Mouse (Mus musculus): ENCODE measurements at regions not wholly inside any gene's neighbourhood (a gene's known extent, or its start where the extent isn't known, plus 50 kb on each side); places are given as distances from the start of the nearest gene placed in this dataset.

- ChIA-PET POLR2A (no interaction called here), CTCF (no interaction called here)
- no peak for ATAC-seq
- TF ChIP-seq CTCF (IDR thresholded peaks at IDR 0.05), result no peak
- peaks cover 6% of the 10 kb centered on the region for H3K27me3 ChIP-seq
- DNase-seq (ENCODE audit: low read depth, low spot score), result no peak
- in situ Hi-C loops (cut with MboI; ENCODE audit: low pct_unique_long_range_greater_than_20kb), result no loop called here
Measured at GRCm38 (mm10) chr13:47480159-47480558, 357.7 kb downstream of the Rnf144b start.

- CTCF ChIA-PET, result no interaction called here
- POLR2A ChIA-PET, result no interaction called here
- no peak for ATAC-seq
Measured at GRCm38 (mm10) chr13:47484819-47485218, 362.4 kb downstream of the Rnf144b start.

DNA sequence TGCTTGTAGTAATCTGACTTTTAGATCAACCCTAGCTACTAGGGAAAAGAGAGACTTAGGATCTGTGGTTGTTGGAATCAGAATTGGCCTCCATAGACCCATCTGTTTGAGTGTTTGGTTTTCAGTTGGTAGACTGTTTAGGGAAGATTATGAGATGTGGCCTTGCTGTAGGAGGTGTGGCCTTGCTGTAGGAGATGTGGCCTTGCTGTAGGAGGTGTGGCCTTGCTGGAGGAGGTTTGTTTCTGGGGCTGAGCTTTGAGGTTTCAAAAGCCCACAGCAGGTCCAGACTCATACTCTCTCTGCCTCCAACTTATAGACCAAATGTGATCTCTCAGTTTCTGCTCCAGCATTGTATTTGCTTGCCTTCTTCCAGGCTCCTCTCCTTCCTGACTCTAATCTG, 363.7 kb downstream of the Rnf144b start:
- DNase-seq (ENCODE audit: low read depth, low spot score) (no peak), ATAC-seq (no peak)
- CTCF ChIA-PET, result no interaction called here
- TF ChIP-seq CTCF (IDR thresholded peaks at IDR 0.05), result no peak
- in situ Hi-C loops (cut with MboI; ENCODE audit: low pct_unique_long_range_greater_than_20kb), result no loop called here
- POLR2A ChIA-PET, result no interaction called here
- H3K27me3 ChIP-seq, result peaks cover 7% of the 10 kb centered on the region

More at GRCm38 (mm10) chr13:47484819-47485218, 362.4 kb downstream of the Rnf144b start:
- DNase-seq (ENCODE audit: low read depth, low spot score), result no peak
- H3K27me3 ChIP-seq, result peaks cover 3% of the 10 kb centered on the region
- TF ChIP-seq CTCF (IDR thresholded peaks at IDR 0.05), result no peak
- in situ Hi-C loops (cut with MboI; ENCODE audit: low pct_unique_long_range_greater_than_20kb), result no loop called here

DNA sequence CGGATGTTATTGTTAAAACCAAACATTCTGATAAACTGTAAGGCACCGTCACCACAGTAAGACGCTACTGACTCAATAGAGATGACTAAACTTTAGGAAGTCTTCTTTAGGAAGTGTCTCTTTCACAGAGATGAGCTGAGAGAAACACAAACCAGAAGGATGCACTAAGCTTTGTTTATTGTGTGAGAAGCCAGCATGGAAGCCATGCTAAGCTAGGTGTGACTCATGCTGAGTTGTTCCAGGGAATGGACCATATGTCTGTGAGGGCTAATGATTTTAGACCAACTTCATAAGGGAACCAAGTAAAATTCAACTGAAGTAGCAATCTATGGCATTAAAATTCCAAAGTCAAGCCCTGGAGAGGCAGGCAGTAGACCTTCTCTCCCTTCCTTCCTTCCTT, 364.2 kb downstream of the Rnf144b start:
- H3K27me3 ChIP-seq, result peaks cover 7% of the 10 kb centered on the region
- no peak for TF ChIP-seq CTCF (IDR thresholded peaks at IDR 0.05)
- ChIA-PET POLR2A (no interaction called here), CTCF (no interaction called here)
- ATAC-seq (no peak), DNase-seq (ENCODE audit: low read depth, low spot score) (no peak)
- in situ Hi-C loops (cut with MboI; ENCODE audit: low pct_unique_long_range_greater_than_20kb), result no loop called here

- ATAC-seq (no peak), DNase-seq (ENCODE audit: low read depth, low spot score) (no peak)
- TF ChIP-seq CTCF (IDR thresholded peaks at IDR 0.05), result no peak
- POLR2A ChIA-PET, result no interaction called here
- peaks cover 30% of the 10 kb centered on the region for H3K27me3 ChIP-seq
- CTCF ChIA-PET, result no interaction called here
- in situ Hi-C loops (cut with MboI; ENCODE audit: low pct_unique_long_range_greater_than_20kb), result no loop called here
Measured at GRCm38 (mm10) chr13:47505380-47505955, 383.0 kb downstream of the Rnf144b start.

GRCm38 (mm10) chr13:47532935-47533334, 410.5 kb downstream of the Rnf144b start:
- CTCF ChIA-PET, result no interaction called here
- in situ Hi-C loops (cut with MboI; ENCODE audit: low pct_unique_long_range_greater_than_20kb), result no loop called here

DNA sequence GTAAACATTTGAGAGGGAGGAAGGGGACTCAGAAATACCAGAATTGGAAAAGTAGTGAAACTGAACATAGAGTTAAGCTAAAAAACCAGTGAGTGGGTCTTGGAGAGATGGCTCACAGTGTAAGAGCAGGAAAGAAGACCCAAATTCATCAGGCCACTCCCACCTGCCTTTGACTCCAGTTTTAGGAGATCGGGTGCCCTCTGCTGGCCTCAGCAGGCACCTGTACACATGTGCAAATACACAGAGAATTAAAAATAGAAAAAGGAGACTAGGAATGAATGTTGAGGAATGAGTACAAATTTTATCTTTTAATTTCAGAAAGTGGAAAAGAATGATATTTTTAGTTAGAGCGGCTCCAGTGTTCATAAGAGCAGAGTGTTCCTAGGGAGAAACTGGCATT, 414.7 kb downstream of the Rnf144b start:
- ChIA-PET POLR2A (no interaction called here), CTCF (no interaction called here)
- DNase-seq (ENCODE audit: low read depth, low spot score) (no peak), ATAC-seq (no peak)
- peak; percentile 35 for TF ChIP-seq CTCF (IDR thresholded peaks at IDR 0.05)
- in situ Hi-C loops (cut with MboI; ENCODE audit: low pct_unique_long_range_greater_than_20kb), result no loop called here
- peaks cover 22% of the 10 kb centered on the region for H3K27me3 ChIP-seq

More at GRCm38 (mm10) chr13:47532935-47533334, 410.5 kb downstream of the Rnf144b start:
- peaks cover 25% of the 10 kb centered on the region for H3K27me3 ChIP-seq
- no peak for DNase-seq (ENCODE audit: low read depth, low spot score)
- TF ChIP-seq CTCF (IDR thresholded peaks at IDR 0.05), result no peak
- no peak for ATAC-seq
- POLR2A ChIA-PET, result no interaction called here

DNA sequence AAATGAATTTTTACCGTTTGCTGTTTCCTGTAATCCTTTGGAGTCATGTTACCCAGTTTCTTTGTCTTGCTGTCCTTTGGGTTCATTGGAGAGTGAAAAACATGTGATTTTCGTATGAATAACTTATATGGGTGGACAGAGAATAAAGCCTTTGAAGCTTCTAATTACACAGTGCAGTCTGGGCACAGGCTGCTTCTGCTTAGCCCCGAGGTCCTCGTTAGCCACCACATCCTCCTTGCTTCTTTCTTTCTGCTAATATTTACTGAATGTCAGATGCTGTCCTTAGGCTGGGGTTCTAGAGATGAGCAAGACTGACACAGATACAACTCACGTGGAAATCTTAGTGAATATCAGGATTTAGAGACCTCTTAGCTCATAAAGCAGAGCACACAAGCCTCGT, 427.2 kb downstream of the Rnf144b start:
- peaks cover 19% of the 10 kb centered on the region for H3K27me3 ChIP-seq
- no peak for DNase-seq (ENCODE audit: low read depth, low spot score)
- POLR2A ChIA-PET, result no interaction called here
- in situ Hi-C loops (cut with MboI; ENCODE audit: low pct_unique_long_range_greater_than_20kb), result no loop called here
- no peak for TF ChIP-seq CTCF (IDR thresholded peaks at IDR 0.05)
- CTCF ChIA-PET, result no interaction called here
- ATAC-seq, result no peak

DNA sequence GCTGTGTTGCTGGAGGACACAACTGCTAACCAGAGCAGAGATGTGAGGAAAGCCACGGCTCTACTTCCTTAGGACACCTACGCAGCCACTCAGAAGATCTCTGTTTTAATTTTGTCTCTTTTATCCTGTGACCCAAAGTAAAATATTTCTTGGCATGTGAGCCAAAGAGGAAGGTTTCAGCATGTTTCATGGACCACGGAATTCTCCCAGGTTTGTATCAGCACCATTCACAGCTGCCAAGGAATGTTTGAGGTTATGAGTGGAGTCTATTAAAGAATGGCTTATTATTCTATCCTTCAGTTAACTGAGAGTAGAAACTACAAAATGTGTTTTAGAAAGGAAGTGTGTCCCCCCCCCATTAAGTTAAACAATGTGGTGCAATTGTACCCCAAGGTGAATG, 429.8 kb downstream of the Rnf144b start:
- in situ Hi-C loops (cut with MboI; ENCODE audit: low pct_unique_long_range_greater_than_20kb), result no loop called here
- ChIA-PET CTCF (no interaction called here), POLR2A (no interaction called here)
- peaks cover 18% of the 10 kb centered on the region for H3K27me3 ChIP-seq
- DNase-seq (ENCODE audit: low read depth, low spot score) (no peak), ATAC-seq (no peak)
- no peak for TF ChIP-seq CTCF (IDR thresholded peaks at IDR 0.05)

- POLR2A ChIA-PET, result no interaction called here
- DNase-seq (ENCODE audit: low read depth, low spot score), result no peak
- in situ Hi-C loops (cut with MboI; ENCODE audit: low pct_unique_long_range_greater_than_20kb), result no loop called here
- H3K27me3 ChIP-seq, result peaks cover 27% of the 10 kb centered on the region
- no peak for TF ChIP-seq CTCF (IDR thresholded peaks at IDR 0.05)
- no peak for ATAC-seq
- CTCF ChIA-PET, result no interaction called here
Measured at GRCm38 (mm10) chr13:47554198-47554597, 431.7 kb downstream of the Rnf144b start.

DNA sequence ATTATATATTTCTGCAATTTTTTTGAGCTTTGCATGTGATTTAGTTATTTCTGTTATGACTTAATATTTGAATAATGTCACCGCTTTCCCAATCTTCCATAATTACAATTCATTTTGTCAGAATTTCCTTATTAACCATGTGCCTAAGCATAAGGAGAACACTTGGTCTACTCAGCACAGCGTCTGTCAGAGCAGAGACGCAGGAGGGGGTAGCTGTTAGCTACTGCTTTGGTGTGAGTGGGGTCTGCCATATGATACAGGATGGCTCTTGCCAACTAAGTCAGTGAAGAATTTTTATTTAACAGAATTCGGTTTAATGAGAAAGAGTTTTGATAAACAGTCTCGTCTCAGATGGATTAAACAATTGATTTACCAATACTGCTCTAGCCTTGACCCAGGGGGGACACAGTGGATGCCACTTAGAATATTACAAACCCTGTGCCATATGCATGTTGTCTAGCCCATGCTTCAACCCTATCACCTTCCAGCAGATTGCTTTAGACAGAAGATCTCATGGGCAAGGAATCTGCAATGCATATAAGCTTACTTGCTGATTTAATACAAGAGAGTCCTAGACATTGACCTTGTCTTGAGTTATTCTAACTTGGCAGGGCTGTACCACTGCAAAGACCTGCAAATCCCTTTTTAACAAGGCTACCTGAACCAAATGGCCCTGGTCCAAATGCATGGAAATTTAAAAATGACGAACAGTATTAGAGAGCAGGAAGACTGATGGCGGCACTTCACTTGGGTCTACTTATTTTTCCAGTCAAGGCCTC, 434.9 kb downstream of the Rnf144b start:
- no peak for DNase-seq (ENCODE audit: low read depth, low spot score)
- in situ Hi-C loops (cut with MboI; ENCODE audit: low pct_unique_long_range_greater_than_20kb), result no loop called here
- ChIA-PET POLR2A (no interaction called here), CTCF (no interaction called here)
- no peak for ATAC-seq
- no peak for TF ChIP-seq CTCF (IDR thresholded peaks at IDR 0.05)
- peaks cover 31% of the 10 kb centered on the region for H3K27me3 ChIP-seq

- ATAC-seq (no peak), DNase-seq (ENCODE audit: low read depth, low spot score) (no peak)
- no peak for TF ChIP-seq CTCF (IDR thresholded peaks at IDR 0.05)
- CTCF ChIA-PET, result interaction anchor here (0.7 kb wide), 1 partner anchor 21 kb away, joined by 4 read pairs; no protein-coding TSS in a partner anchor
- in situ Hi-C loops (cut with MboI; ENCODE audit: low pct_unique_long_range_greater_than_20kb), result no loop called here
- H3K27me3 ChIP-seq, result peaks cover 17% of the 10 kb centered on the region
- POLR2A ChIA-PET, result no interaction called here
Measured at GRCm38 (mm10) chr13:47562836-47563235, 440.4 kb downstream of the Rnf144b start.
